Mouse (Mus musculus) lung, postnatal 14 days (tissue): ENCODE measurements around the gene Olfr675.
"Not testable (repeated sequence)": the region's sequence is repeated elsewhere in the genome, so short reads cannot be mapped to it uniquely, and the experiment has no call there.

Source experiments
- DNase-seq: peaks from one replicate; pipeline ENCODE4 v3.0.0; 2021

Olfr675 gene

GRCm38 (mm10) chr7:105028360-105028759, at the start of gene Olfr675:
Gene Olfr675 (minus strand): TSS chr7:105028460.
- DNase-seq: no peak

DNA sequence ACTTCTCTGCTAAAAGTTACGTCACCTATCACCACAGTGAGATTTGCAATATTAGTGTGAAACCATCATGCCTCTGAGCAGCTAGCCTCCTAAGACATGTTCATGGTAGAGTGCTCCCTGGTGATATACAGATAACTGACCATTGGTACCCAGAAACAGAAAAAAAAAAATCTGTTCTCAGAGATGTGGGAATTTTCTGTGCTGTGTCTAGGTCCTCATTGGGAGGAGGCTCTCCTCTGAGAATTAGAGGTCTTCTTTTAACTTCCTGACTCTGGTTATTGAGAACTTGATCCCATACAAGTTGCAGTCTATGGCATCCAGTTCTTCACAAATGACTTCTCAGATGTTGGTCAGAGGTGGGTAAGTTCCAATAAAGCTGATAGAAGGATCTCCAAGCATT, 35.9 kb upstream of the Olfr675 start, which contains the start of gene Olfr678:
Gene Olfr678 (plus strand): TSS at position 301 of the 400 bp plus-strand sequence.
- DNase-seq: no peak

DNA sequence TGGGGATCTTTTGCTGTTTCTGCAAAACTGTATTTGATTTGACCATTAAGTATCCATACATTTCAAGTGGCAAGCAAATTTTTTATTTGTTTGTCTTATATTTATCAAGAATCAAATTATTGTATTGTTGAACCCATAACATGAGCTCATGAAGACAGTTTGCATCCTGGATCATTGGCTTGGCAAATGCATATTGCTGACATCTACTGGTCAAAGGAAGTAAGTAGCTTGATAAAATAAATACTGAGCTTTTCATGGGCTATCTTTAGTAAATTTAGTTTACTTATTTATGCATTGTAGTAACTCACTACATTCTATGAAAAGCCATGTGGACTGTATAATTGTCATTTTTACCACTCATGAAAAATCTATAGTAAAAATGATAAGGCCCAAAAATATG, 30.7 kb upstream of the Olfr675 start:
- no peak for DNase-seq

DNA sequence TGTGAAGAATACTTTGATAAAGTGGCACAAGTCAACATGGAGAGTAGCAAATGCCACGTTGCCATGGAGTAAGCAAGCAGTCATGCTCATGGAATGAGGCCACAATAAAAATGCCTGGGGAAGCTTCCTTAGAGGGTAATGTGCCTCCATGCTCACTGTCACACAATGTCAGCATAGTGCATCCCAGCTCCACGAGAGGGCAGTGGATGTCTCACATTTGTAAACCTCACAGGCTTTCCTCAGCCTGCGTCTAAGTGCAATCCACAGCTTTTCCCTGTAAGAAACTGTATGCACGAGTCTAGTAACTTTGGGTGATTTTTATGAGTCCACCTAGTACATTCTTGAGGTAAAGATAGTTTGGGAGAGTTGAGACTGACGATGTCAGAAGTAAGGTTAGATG, 5.6 kb upstream of the Olfr675 start:
- DNase-seq: not testable (repeated sequence)

GRCm38 (mm10) chr7:105032398-105032797, 4.1 kb upstream of the Olfr675 start, which contains the start of gene Olfr676:
Gene Olfr676 (plus strand): TSS chr7:105032698.
- DNase-seq: no peak

DNA sequence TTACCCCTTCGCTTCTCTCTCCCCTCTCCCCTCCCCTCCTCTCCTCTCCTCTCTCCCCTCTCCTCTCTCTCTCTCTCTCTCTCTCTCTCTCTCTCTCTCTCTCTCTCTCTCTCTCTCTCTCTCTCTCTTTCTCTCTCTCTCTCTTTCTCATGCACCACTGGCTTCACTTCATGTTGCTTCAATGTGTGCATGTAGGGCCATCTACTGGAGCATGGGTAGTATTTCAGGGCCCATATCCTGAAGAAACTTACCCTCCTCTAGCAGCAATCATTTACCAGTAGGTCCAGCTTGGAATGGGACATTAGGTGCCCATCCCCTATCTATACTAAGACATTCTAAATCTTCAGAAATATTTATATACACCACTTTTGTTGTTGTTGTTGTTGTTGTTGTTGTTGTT, 5.7 kb downstream of the Olfr675 start:
- no peak for DNase-seq

DNA sequence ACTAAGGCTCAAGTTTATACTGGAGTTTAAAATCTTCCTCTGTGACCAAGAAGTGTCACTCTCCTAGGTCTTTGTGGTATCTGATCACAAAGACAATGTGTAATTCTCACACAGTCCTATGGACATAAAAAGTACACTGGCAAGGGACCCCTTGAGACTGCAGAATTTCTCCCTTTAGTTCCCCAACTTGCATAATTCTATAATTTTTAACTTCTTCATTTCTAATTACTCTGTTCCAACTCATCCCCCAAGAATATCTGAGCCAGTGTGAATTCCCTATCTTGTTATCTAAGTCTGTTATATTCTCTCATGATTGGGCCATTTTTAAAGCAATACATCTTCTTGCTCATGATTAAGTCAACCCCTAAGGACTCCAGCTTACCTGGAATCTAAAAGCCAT, 26.3 kb downstream of the Olfr675 start, which contains the start of gene Olfr672:
Gene Olfr672 (minus strand): TSS at position 101 of the 400 bp plus-strand sequence.
- no peak for DNase-seq

- no peak for DNase-seq
Measured at GRCm38 (mm10) chr7:104979026-104979425, 49.2 kb downstream of the Olfr675 start, which contains the start of gene Olfr671. Gene Olfr671 (minus strand): TSS chr7:104979126.

DNA sequence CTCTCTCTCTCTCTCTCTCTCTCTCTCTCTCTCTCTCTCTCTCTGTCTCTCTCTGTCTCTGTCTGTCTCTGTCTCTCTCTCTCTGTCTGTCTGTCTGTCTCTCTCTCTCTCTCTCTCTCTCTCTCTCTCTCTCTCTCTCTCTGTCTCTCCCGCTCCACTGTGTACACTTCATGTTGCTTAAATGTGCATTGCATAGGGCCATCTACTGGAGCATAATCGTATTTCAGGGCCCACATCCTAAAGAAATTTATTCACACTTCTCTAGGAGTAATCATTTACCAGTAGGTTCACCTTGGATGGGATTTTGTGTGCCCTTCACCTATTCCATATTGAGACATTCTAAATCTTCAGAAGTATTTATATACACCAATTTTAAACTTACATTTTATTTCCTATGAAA, 55.8 kb downstream of the Olfr675 start:
- DNase-seq: not testable (repeated sequence)
